Mouse (Mus musculus) MEL (cell line): ENCODE results near the gene Dnajb11. TPM values are rescaled to one million over a fixed set of nuclear protein-coding genes. Genes with fewer than 3 reads are reported as not detected.

Experiments used
- DNase-seq: peaks from one replicate; pipeline ENCODE4 v3.0.0; 2011; ENCODE audit warnings: low read depth, low spot score
- H3K27ac ChIP-seq: 2 replicates; pipeline ENCODE4 v1.5.1; 2012; ENCODE audit warnings: low read depth, mild to moderate bottlenecking, control low read depth, low read length, moderate library complexity; ENCODE audit not compliant: control insufficient read depth
- H3K27me3 ChIP-seq, 2 experiments: fragments of 150-350 bp in 1 of 2; sonication (generic) in 1 of 2; 2 replicates each; pipeline ENCODE4 v1.6.1; 2012; ENCODE audit warnings: low read length in 2 of 2, mild to moderate bottlenecking in 2 of 2, improper control_type of control experiment in 1 of 2, moderate library complexity in 1 of 2; ENCODE audit not compliant: insufficient read depth in 2 of 2, control insufficient read depth in 1 of 2
- H3K36me3 ChIP-seq, 2 experiments: 2 replicates each; pipeline ENCODE4 v1.6.1; 2012 to 2014; ENCODE audit warnings: low read length in 2 of 2, improper control_type of control experiment in 1 of 2, inconsistent platforms in 1 of 2, mild to moderate bottlenecking in 1 of 2; ENCODE audit not compliant: insufficient read depth in 2 of 2, control insufficient read depth in 1 of 2
- H3K4me1 ChIP-seq, 2 experiments: fragments of 150-350 bp in 1 of 2; sonication (generic) in 1 of 2; 2 replicates each; pipeline ENCODE4 v1.6.1; 2012; ENCODE audit warnings: low read length in 2 of 2, improper control_type of control experiment in 1 of 2, mild to moderate bottlenecking in 1 of 2; ENCODE audit not compliant: insufficient read depth in 2 of 2, control insufficient read depth in 1 of 2
- H3K4me3 ChIP-seq, 2 experiments: fragments of 150-350 bp in 1 of 2; sonication (generic) in 1 of 2; 2 replicates each; pipeline ENCODE4 v1.5.1; 2012; ENCODE audit warnings: low read depth in 2 of 2, low read length in 2 of 2, mild to moderate bottlenecking in 2 of 2, moderate library complexity in 2 of 2, control low read depth in 1 of 2, improper control_type of control experiment in 1 of 2; ENCODE audit not compliant: control insufficient read depth in 1 of 2, insufficient read depth in 1 of 2
- H3K79me2 ChIP-seq: 2 replicates; pipeline ENCODE4 v1.6.1; 2012; ENCODE audit warnings: mild to moderate bottlenecking, low read length, moderate library complexity; ENCODE audit not compliant: control insufficient read depth, poor library complexity, insufficient read depth
- H3K9ac ChIP-seq: 2 replicates; pipeline ENCODE4 v1.6.1; 2012; ENCODE audit warnings: low read depth, mild to moderate bottlenecking, control low read depth, low read length, moderate library complexity; ENCODE audit not compliant: control insufficient read depth, poor library complexity, severe bottlenecking
- H3K9me3 ChIP-seq: fragments of 150-350 bp; sonication (generic); replicated peaks from 2 replicates; pipeline ENCODE4 v1.6.1; 2012; ENCODE audit warnings: mild to moderate bottlenecking, low read length, improper control_type of control experiment, moderate library complexity; ENCODE audit not compliant: insufficient read depth
- ELF1 ChIP-seq: IDR thresholded peaks from 2 replicates; pipeline ENCODE4 v1.6.1; 2014; ENCODE audit warnings: low read depth, mild to moderate bottlenecking, inconsistent platforms, low read length, improper control_type of control experiment, moderate library complexity
- EP300 ChIP-seq, 2 experiments: IDR thresholded peaks; 2 replicates each; pipeline ENCODE4 v1.6.1; 2011; ENCODE audit warnings: improper control_type of control experiment in 2 of 2, low read length in 2 of 2, low read depth in 1 of 2, mild to moderate bottlenecking in 1 of 2
- ETS1 ChIP-seq: IDR thresholded peaks from 2 replicates; pipeline ENCODE4 v1.6.1; 2012; ENCODE audit warnings: low read depth, mild to moderate bottlenecking, inconsistent platforms, low read length, improper control_type of control experiment, moderate library complexity
- GABPA ChIP-seq: IDR thresholded peaks from 2 replicates; pipeline ENCODE4 v1.6.1; 2012; ENCODE audit warnings: low read depth, mild to moderate bottlenecking, inconsistent platforms, low read length, improper control_type of control experiment, moderate library complexity
- GATA1 ChIP-seq: IDR thresholded peaks from 2 replicates; pipeline ENCODE4 v1.6.1; 2011; ENCODE audit warnings: low read depth, low read length, improper control_type of control experiment
- JUND ChIP-seq: IDR thresholded peaks from 2 replicates; pipeline ENCODE4 v1.6.1; 2011; ENCODE audit warnings: low read depth, mild to moderate bottlenecking, improper control_type of control experiment, low read length
- MAFK ChIP-seq: IDR thresholded peaks from 2 replicates; pipeline ENCODE4 v1.6.1; 2011; ENCODE audit warnings: low read depth, mild to moderate bottlenecking, low read length, improper control_type of control experiment, borderline replicate concordance
- MAX ChIP-seq: IDR thresholded peaks from 2 replicates; pipeline ENCODE4 v1.6.1; 2011; ENCODE audit warnings: low read length, improper control_type of control experiment
- MEF2A ChIP-seq: IDR thresholded peaks from 2 replicates; pipeline ENCODE4 v1.6.1; 2014; ENCODE audit warnings: low read depth, mild to moderate bottlenecking, inconsistent platforms, low read length, improper control_type of control experiment; ENCODE audit not compliant: poor library complexity, insufficient replicate concordance, severe bottlenecking; ENCODE audit errors: extremely low read depth
- MXI1 ChIP-seq: IDR thresholded peaks from 2 replicates; pipeline ENCODE4 v1.6.1; 2011; ENCODE audit warnings: mild to moderate bottlenecking, low read depth, low read length, improper control_type of control experiment
- MYB ChIP-seq: IDR thresholded peaks from 2 replicates; pipeline ENCODE4 v1.6.1; 2011; ENCODE audit warnings: mild to moderate bottlenecking, low read depth, low read length, improper control_type of control experiment
- NELFE ChIP-seq: IDR thresholded peaks from 2 replicates; pipeline ENCODE4 v1.6.1; 2011; ENCODE audit warnings: low read depth, low read length, improper control_type of control experiment
- POLR2AphosphoS2 ChIP-seq: IDR thresholded peaks from 2 replicates; pipeline ENCODE4 v1.6.1; 2011; ENCODE audit warnings: low read length, improper control_type of control experiment
- RCOR1 ChIP-seq: IDR thresholded peaks from 2 replicates; pipeline ENCODE4 v1.6.1; 2012; ENCODE audit warnings: low read depth, mild to moderate bottlenecking, inconsistent platforms, low read length, improper control_type of control experiment
- SIN3A ChIP-seq: IDR thresholded peaks from 2 replicates; pipeline ENCODE4 v1.6.1; 2012; ENCODE audit warnings: low read length, improper control_type of control experiment, inconsistent platforms
- TAL1 ChIP-seq: IDR thresholded peaks from 2 replicates; pipeline ENCODE4 v1.6.1; 2012; ENCODE audit warnings: mild to moderate bottlenecking, inconsistent platforms, low read length, moderate library complexity, mixed read lengths
- TBP ChIP-seq: IDR thresholded peaks from 2 replicates; pipeline ENCODE4 v1.8.0; 2011; ENCODE audit warnings: low read depth, low read length, improper control_type of control experiment
- TCF12 ChIP-seq: IDR thresholded peaks from 2 replicates; pipeline ENCODE4 v1.6.1; 2014; ENCODE audit warnings: low read depth, mild to moderate bottlenecking, inconsistent platforms, low read length, improper control_type of control experiment, moderate library complexity
- UBTF ChIP-seq: IDR thresholded peaks from 2 replicates; pipeline ENCODE4 v1.6.1; 2012; ENCODE audit warnings: low read depth, mild to moderate bottlenecking, inconsistent platforms, low read length, improper control_type of control experiment, moderate library complexity, borderline replicate concordance; ENCODE audit not compliant: insufficient read depth
- polyA plus RNA-seq, 2 experiments: library from polyadenylated mRNA; stranded (reverse) in 1 of 2; unstranded in 1 of 2; fragments of >175 nt in 1 of 2; fragments of >200 nt in 1 of 2; gene quantifications; 2 replicates each; pipeline versions ENCODE4 v1.2.1 to v1.2.4; 2012; ENCODE audit warnings: low replicate concordance in 2 of 2, low read depth in 1 of 2; ENCODE audit not compliant: insufficient read length in 2 of 2, insufficient read depth in 1 of 2, missing spikeins in 1 of 2
- total RNA-seq: library from RNA; depleted of rRNA; stranded (reverse); fragments of 300-350 nt; gene quantifications from 2 replicates; pipeline ENCODE4 v1.2.3, GENCODE M21; 2012

The Dnajb11 gene
- total and polyA plus RNA-seq, 3 experiments = 90.2 to 147 (median 139) TPM

GRCm38 (mm10) chr16:22918664-22919312 is 61.1 kb downstream of the Dnajb11 start:
- H3K9ac ChIP-seq = no peak overlapping the region
- no peaks in the 10 kb centered on the region for H3K79me2 ChIP-seq
- DNase-seq = no peak
- no peak overlapping the region for H3K27ac ChIP-seq
- H3K4me3 ChIP-seq = no peak overlapping the region
- peaks cover 0 to 5% of the 10 kb centered on the region in 2 experiments; a peak in 2 of 4 replicates for H3K4me1 ChIP-seq
- H3K36me3 ChIP-seq = peaks cover 0 to 2% of the 10 kb centered on the region in 2 experiments; a peak in 2 of 4 replicates
- peaks cover 0 to 2% of the 10 kb centered on the region in 2 experiments; a peak in 2 of 4 replicates for H3K27me3 ChIP-seq
- no peaks in the 10 kb centered on the region for H3K9me3 ChIP-seq
- TF ChIP-seq UBTF = no peak
- no peak for TF ChIP-seq MYB
- TF ChIP-seq MAX = no peak
- no peak for TF ChIP-seq GABPA
- no peak for TF ChIP-seq MEF2A
- no peak for TF ChIP-seq MXI1
- no peak for TF ChIP-seq JUND
- no peak for TF ChIP-seq ELF1
- no peak for TF ChIP-seq ETS1
- no peak for TF ChIP-seq GATA1
- TF ChIP-seq NELFE = no peak
- no peak for TF ChIP-seq TCF12
- TF ChIP-seq TBP = no peak

GRCm38 (mm10) chr16:22919971-22920854 is 62.6 kb downstream of the Dnajb11 start:
- H3K9ac ChIP-seq = peak overlapping the region; percentile 21; the same call in 1 of the 2 replicates
- H3K4me3 ChIP-seq = peak overlapping the region; percentile 35 to 47; a peak in 3 of 4 replicates
- no peaks in the 10 kb centered on the region for H3K27me3 ChIP-seq
- peaks cover 0 to 5% of the 10 kb centered on the region in 2 experiments; a peak in 2 of 4 replicates for H3K4me1 ChIP-seq
- TF ChIP-seq EP300 (IDR thresholded peaks at IDR 0.05; ENCODE audit: low read depth in 1 of 2, low read length in 2 of 2) (peak in 1 of 2 experiments; percentile 55; a peak in 3 of 4 replicates), MAFK (peak; percentile 38; the same call in 1 of the 2 replicates), SIN3A (peak; percentile 27; the same call in 1 of the 2 replicates), RCOR1 (peak; percentile 42; the same call in 1 of the 2 replicates), JUND (no peak), ETS1 (peak; percentile 45), TAL1 (no peak), ELF1 (peak; percentile 41; the same call in 1 of the 2 replicates), POLR2AphosphoS2 (no peak)
- H3K36me3 ChIP-seq = peaks cover 0 to 2% of the 10 kb centered on the region in 2 experiments; a peak in 2 of 4 replicates
- H3K9me3 ChIP-seq = no peaks in the 10 kb centered on the region
- H3K79me2 ChIP-seq = no peaks in the 10 kb centered on the region
- peak; percentile 91 for DNase-seq
- H3K27ac ChIP-seq = no peak overlapping the region
